Mouse (Mus musculus) urinary bladder, postnatal 14 days (tissue): ENCODE measurements around the gene 6820408C15Rik.
"Not testable (repeated sequence)": the region's sequence is repeated elsewhere in the genome, so short reads cannot be mapped to it uniquely, and the experiment has no call there.

Source experiments
- DNase-seq: peaks from one replicate; pipeline ENCODE4 v3.0.0; 2021; ENCODE audit warnings: low spot score

The 6820408C15Rik gene

GRCm38 (mm10) chr2:152411471-152411870 lies 3.9 kb upstream of the 6820408C15Rik start:
- DNase-seq = no peak

GRCm38 (mm10) chr2:152412526-152413157 lies 2.7 kb upstream of the 6820408C15Rik start:
- no peak for DNase-seq

- no peak for DNase-seq
Observed at GRCm38 (mm10) chr2:152413158-152413764, 2.1 kb upstream of the 6820408C15Rik start.

- peak; percentile 34 for DNase-seq
Observed at GRCm38 (mm10) chr2:152413765-152414584, 1.4 kb upstream of the 6820408C15Rik start.

GRCm38 (mm10) chr2:152414591-152415165 lies 709 bp upstream of the 6820408C15Rik start, which contains the start of gene Zcchc3:
Zcchc3 (minus strand) TSS chr2:152415027.
- DNase-seq = peak; percentile 90

- no peak for DNase-seq
Observed at GRCm38 (mm10) chr2:152415786-152416185, 399 bp downstream of the 6820408C15Rik start.

- DNase-seq = no peak
Observed at GRCm38 (mm10) chr2:152427493-152427892, 12.1 kb downstream of the 6820408C15Rik start.

- not testable (repeated sequence) for DNase-seq
Observed at GRCm38 (mm10) chr2:152428481-152428880, 13.1 kb downstream of the 6820408C15Rik start.

GRCm38 (mm10) chr2:152436405-152436901 lies 21.1 kb downstream of the 6820408C15Rik start:
- no peak for DNase-seq

GRCm38 (mm10) chr2:152436983-152437860 lies 21.8 kb downstream of the 6820408C15Rik start:
- peak; percentile 81 for DNase-seq

- DNase-seq = no peak
Observed at GRCm38 (mm10) chr2:152438963-152439362, 23.6 kb downstream of the 6820408C15Rik start.

GRCm38 (mm10) chr2:152439833-152440232 lies 24.4 kb downstream of the 6820408C15Rik start:
- no peak for DNase-seq

- no peak for DNase-seq
Observed at GRCm38 (mm10) chr2:152442322-152442721, 26.9 kb downstream of the 6820408C15Rik start.

- DNase-seq = no peak
Observed at GRCm38 (mm10) chr2:152443281-152443680, 27.9 kb downstream of the 6820408C15Rik start.

GRCm38 (mm10) chr2:152446642-152447041 lies 31.3 kb downstream of the 6820408C15Rik start:
- no peak for DNase-seq

- no peak for DNase-seq
Observed at GRCm38 (mm10) chr2:152447461-152447860, 32.1 kb downstream of the 6820408C15Rik start.

- peak; percentile 58 for DNase-seq
Observed at GRCm38 (mm10) chr2:152450241-152450640, 34.9 kb downstream of the 6820408C15Rik start.

GRCm38 (mm10) chr2:152452101-152452781 lies 36.9 kb downstream of the 6820408C15Rik start:
- DNase-seq = no peak

- DNase-seq = no peak
Observed at GRCm38 (mm10) chr2:152459241-152459640, 43.9 kb downstream of the 6820408C15Rik start.

GRCm38 (mm10) chr2:152464570-152465150 lies 49.3 kb downstream of the 6820408C15Rik start, which contains the start of gene Defb23:
Defb23 (minus strand) TSS chr2:152464620.
- DNase-seq = no peak
